Mouse (Mus musculus) neural tube, embryonic 11.5 days (tissue): ENCODE data around the gene Rgma. TPM values are rescaled to one million over a fixed set of nuclear protein-coding genes. Genes with fewer than 3 reads are reported as not detected.

Source experiments
- ATAC-seq: fragments of 200-750 bp; cut with Nextera tagmentation; 2 replicates; pipeline ENCODE4 v1.8.0; 2017; ENCODE audit warnings: moderate number of reproducible peaks, mild to moderate bottlenecking, moderate TSS enrichment, moderate library complexity; ENCODE audit not compliant: insufficient read depth, low FRiP score, low TSS enrichment
- DNase-seq: peaks from one replicate; pipeline ENCODE4 v3.0.0-alpha.2; 2015; ENCODE audit warnings: low spot score
- H3K27ac ChIP-seq: fragments of 300-500 bp; sonication (generic); 2 replicates; pipeline ENCODE4 v1.5.1; 2014; ENCODE audit warnings: low read depth, mild to moderate bottlenecking, low read length
- H3K27me3 ChIP-seq: fragments of 300-500 bp; sonication (generic); 2 replicates; pipeline ENCODE4 v1.6.1; 2014; ENCODE audit warnings: mild to moderate bottlenecking, low read length, mixed read lengths; ENCODE audit not compliant: control insufficient read depth, insufficient read depth
- H3K36me3 ChIP-seq: fragments of 300-500 bp; sonication (generic); 2 replicates; pipeline ENCODE4 v1.6.1; 2014; ENCODE audit warnings: mild to moderate bottlenecking, low read length, moderate library complexity, mixed read lengths; ENCODE audit not compliant: control insufficient read depth, insufficient read depth
- H3K4me1 ChIP-seq: fragments of 300-500 bp; sonication (generic); 2 replicates; pipeline ENCODE4 v1.6.1; 2014; ENCODE audit warnings: low read length, mixed read lengths; ENCODE audit not compliant: control insufficient read depth, insufficient read depth
- H3K4me2 ChIP-seq: fragments of 300-500 bp; sonication (generic); 2 replicates; pipeline ENCODE4 v1.6.1; 2014; ENCODE audit warnings: low read depth, mild to moderate bottlenecking, moderate library complexity
- H3K4me3 ChIP-seq: fragments of 300-500 bp; sonication (generic); 2 replicates; pipeline ENCODE4 v1.5.1; 2014; ENCODE audit warnings: low read depth, low read length
- H3K9ac ChIP-seq: fragments of 300-500 bp; sonication (generic); 2 replicates; pipeline ENCODE4 v1.6.1; 2014; ENCODE audit warnings: mild to moderate bottlenecking, low read length
- H3K9me3 ChIP-seq: fragments of 300-500 bp; sonication (generic); 2 replicates; pipeline ENCODE4 v1.6.1; 2016; ENCODE audit warnings: low read length; ENCODE audit not compliant: control insufficient read depth
- WGBS: fragments of 180-500 bp; shearing (Covaris S2); extraction: QIAGEN DNeasy Blood & Tissue Kit; methylation state at CpG from one replicate; pipeline ENCODE4 v1.1.7; 2014; 5-methylcytosine and 5-hydroxymethylcytosine counted together
- polyA plus RNA-seq: library from polyadenylated mRNA; unstranded; fragments of >200 nt; fragmentation: Nextera tagmentation; extraction: Ambion mirVana; gene quantifications from 2 replicates; pipeline ENCODE4 v1.2.1, GENCODE M21; 2014

Rgma gene
- polyA plus RNA-seq, 1 experiment from 2014 or later = 48.9 TPM

GRCm38 (mm10) chr7:73451594-73451993 lies 76.3 kb downstream of the Rgma start:
- no peak for DNase-seq
- no peaks in the 10 kb centered on the region for H3K4me1 ChIP-seq
- no peaks in the 10 kb centered on the region for H3K27me3 ChIP-seq
- H3K4me2 ChIP-seq = no peak overlapping the region
- no peak overlapping the region for H3K27ac ChIP-seq
- peaks cover 53% of the 10 kb centered on the region for H3K36me3 ChIP-seq
- H3K9ac ChIP-seq = no peak overlapping the region
- 98% methylated on average over 4 of the region's 4 CpGs for WGBS
- no peak for ATAC-seq
- no peak overlapping the region for H3K4me3 ChIP-seq
- H3K9me3 ChIP-seq = no peaks in the 10 kb centered on the region

- Histone ChIP-seq H3K4me3 (no peak overlapping the region), H3K36me3 (peaks cover 48% of the 10 kb centered on the region), H3K27me3 (no peaks in the 10 kb centered on the region), H3K9ac (no peak overlapping the region), H3K4me1 (no peaks in the 10 kb centered on the region), H3K27ac (no peak overlapping the region), H3K4me2 (no peak overlapping the region), H3K9me3 (no peaks in the 10 kb centered on the region)
- DNase-seq (no peak), ATAC-seq (no peak)
- 95% methylated on average over 3 of the region's 3 CpGs for WGBS
Measured at GRCm38 (mm10) chr7:73452187-73452808, 77.0 kb downstream of the Rgma start.

GRCm38 (mm10) chr7:73454113-73454512 lies 78.8 kb downstream of the Rgma start:
- 82% methylated on average over 12 of the region's 12 CpGs for WGBS
- H3K36me3 ChIP-seq = peaks cover 38% of the 10 kb centered on the region

GRCm38 (mm10) chr7:73463546-73463945 lies 88.2 kb downstream of the Rgma start:
- Histone ChIP-seq H3K27me3 (no peaks in the 10 kb centered on the region), H3K4me3 (no peak overlapping the region), H3K4me2 (no peak overlapping the region), H3K36me3 (peaks cover 31% of the 10 kb centered on the region), H3K27ac (no peak overlapping the region), H3K4me1 (no peaks in the 10 kb centered on the region), H3K9me3 (no peaks in the 10 kb centered on the region), H3K9ac (no peak overlapping the region)
- 95% methylated on average over 2 of the region's 2 CpGs for whole genome bisulfite sequencing
- ATAC-seq (no peak), DNase-seq (no peak)

More at GRCm38 (mm10) chr7:73454113-73454512, 78.8 kb downstream of the Rgma start:
- Histone ChIP-seq H3K9ac (no peak overlapping the region), H3K4me1 (no peaks in the 10 kb centered on the region), H3K9me3 (no peaks in the 10 kb centered on the region), H3K27ac (no peak overlapping the region), H3K4me3 (no peak overlapping the region), H3K4me2 (no peak overlapping the region), H3K27me3 (no peaks in the 10 kb centered on the region)
- DNase-seq = no peak
- ATAC-seq = no peak

GRCm38 (mm10) chr7:73467741-73468140 lies 92.4 kb downstream of the Rgma start:
- Histone ChIP-seq H3K9me3 (no peaks in the 10 kb centered on the region), H3K27ac (no peak overlapping the region), H3K36me3 (peaks cover 33% of the 10 kb centered on the region), H3K27me3 (no peaks in the 10 kb centered on the region), H3K9ac (no peak overlapping the region), H3K4me1 (no peaks in the 10 kb centered on the region), H3K4me2 (no peak overlapping the region), H3K4me3 (no peak overlapping the region)
- 99% methylated on average over 3 of the region's 3 CpGs for WGBS
- DNase-seq = no peak
- ATAC-seq = no peak

Other genes with a start within 250 kb of the Rgma start
- gene Chd2, start 166.3 kb downstream of the Rgma start, polyA plus RNA-seq = 43.7 and 44.7 TPM in 2 replicates